Mouse (Mus musculus): ENCODE data around the gene Gpr162.

DNA sequence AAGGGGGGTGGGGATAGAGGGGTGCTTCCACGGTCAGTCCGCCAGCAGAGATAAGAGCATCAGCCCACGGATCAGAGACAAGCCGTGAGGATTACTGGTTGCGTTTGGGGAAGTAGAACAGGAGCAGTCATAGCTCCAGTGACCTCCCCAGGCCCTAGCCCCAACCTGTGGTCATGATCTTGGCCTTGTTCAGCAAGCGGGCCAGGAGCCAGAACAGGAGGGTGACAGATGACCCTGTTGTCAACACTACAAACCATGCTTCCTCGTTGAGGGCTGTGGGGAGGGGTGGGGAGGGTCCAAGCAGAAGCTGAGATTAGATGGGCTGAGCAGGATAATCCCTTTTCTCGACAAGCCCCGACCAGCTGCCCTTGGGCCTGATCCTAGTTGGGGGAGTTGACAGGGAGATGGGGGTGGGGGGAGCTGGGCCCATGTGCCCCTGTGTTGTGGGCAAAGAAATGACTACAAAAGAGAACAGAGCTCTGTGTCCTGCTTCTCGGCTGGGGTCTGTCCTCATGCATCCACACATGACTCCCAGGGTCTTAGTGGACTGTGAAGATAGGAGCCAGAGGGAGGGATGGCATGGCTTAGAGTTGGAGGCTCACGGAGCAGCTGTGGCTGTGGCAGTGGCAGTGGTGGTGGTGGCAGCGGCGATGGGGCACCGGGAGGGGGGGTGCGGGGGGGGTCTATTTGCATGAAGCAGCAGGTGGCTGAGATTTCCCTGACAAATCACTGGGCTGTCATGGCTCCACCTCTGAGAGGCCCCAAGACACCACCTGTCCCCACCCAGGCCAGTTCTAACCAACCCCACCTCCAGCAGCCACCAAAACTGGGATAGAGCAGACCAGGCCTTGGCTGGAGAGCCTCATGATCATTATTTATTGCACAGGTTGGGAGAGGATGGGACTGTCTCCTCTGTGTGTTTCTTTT, 23.3 kb downstream of the Gpr162 start, which contains the start of gene Gnb3:
- TF ChIP-seq CTCF (IDR thresholded peaks at IDR 0.05; ENCODE audit: low read depth) (no peak), EP300 (optimal IDR thresholded peaks at IDR 0.05) (no peak)

All from stomach, postnatal 0 days (tissue).